Mouse (Mus musculus): Measurements from ENCODE around the gene Mettl27.
A peak's percentile ranks its signal among the peaks of the same experiment; 100 is the strongest.

Mettl27 gene

GRCm38 (mm10) chr5:134932179-134932902, at the start of gene Mettl27:
Gene Mettl27, plus strand, starts transcription at chr5:134932368.
- peak; percentile 92 for DNase-seq (ENCODE audit: low spot score)

GRCm38 (mm10) chr5:134883077-134883476, 49.1 kb upstream of the Mettl27 start:
- DNase-seq (ENCODE audit: low spot score) = no peak

- DNase-seq (ENCODE audit: low spot score) = no peak
Observed at GRCm38 (mm10) chr5:134887447-134888335, 44.5 kb upstream of the Mettl27 start.

GRCm38 (mm10) chr5:134888505-134888904, 43.7 kb upstream of the Mettl27 start:
- no peak for DNase-seq (ENCODE audit: low spot score)

- DNase-seq (ENCODE audit: low spot score) = peak; percentile 24
Observed at GRCm38 (mm10) chr5:134890601-134891054, 41.5 kb upstream of the Mettl27 start.

- no peak for DNase-seq (ENCODE audit: low spot score)
Observed at GRCm38 (mm10) chr5:134891552-134891951, 40.6 kb upstream of the Mettl27 start.

GRCm38 (mm10) chr5:134892717-134893116, 39.5 kb upstream of the Mettl27 start:
- DNase-seq (ENCODE audit: low spot score) = no peak

GRCm38 (mm10) chr5:134895291-134895690, 36.9 kb upstream of the Mettl27 start:
- no peak for DNase-seq (ENCODE audit: low spot score)

GRCm38 (mm10) chr5:134896965-134897364, 35.2 kb upstream of the Mettl27 start:
- DNase-seq (ENCODE audit: low spot score) = no peak

- no peak for DNase-seq (ENCODE audit: low spot score)
Observed at GRCm38 (mm10) chr5:134897596-134897995, 34.6 kb upstream of the Mettl27 start.

GRCm38 (mm10) chr5:134901012-134901643, 31.0 kb upstream of the Mettl27 start:
- peak; percentile 58 for DNase-seq (ENCODE audit: low spot score)

GRCm38 (mm10) chr5:134901644-134902027, 30.5 kb upstream of the Mettl27 start:
- no peak for DNase-seq (ENCODE audit: low spot score)

GRCm38 (mm10) chr5:134906633-134907032, 25.5 kb upstream of the Mettl27 start, which contains the start of gene Tmem270:
Gene Tmem270, minus strand, starts transcription at chr5:134906733.
- DNase-seq (ENCODE audit: low spot score) = no peak

- peak; percentile 88 for DNase-seq (ENCODE audit: low spot score)
Observed at GRCm38 (mm10) chr5:134907135-134907534, 25.0 kb upstream of the Mettl27 start.

GRCm38 (mm10) chr5:134911901-134912300, 20.3 kb upstream of the Mettl27 start:
- DNase-seq (ENCODE audit: low spot score) = peak; percentile 21

GRCm38 (mm10) chr5:134913352-134913751, 18.8 kb upstream of the Mettl27 start:
- no peak for DNase-seq (ENCODE audit: low spot score)

GRCm38 (mm10) chr5:134913753-134914152, 18.4 kb upstream of the Mettl27 start:
- no peak for DNase-seq (ENCODE audit: low spot score)

GRCm38 (mm10) chr5:134914510-134914909, 17.7 kb upstream of the Mettl27 start:
- no peak for DNase-seq (ENCODE audit: low spot score)

GRCm38 (mm10) chr5:134915311-134915710, 16.9 kb upstream of the Mettl27 start, which contains the start of gene Cldn13:
Gene Cldn13, minus strand, starts transcription at chr5:134915526.
- DNase-seq (ENCODE audit: low spot score) = no peak

GRCm38 (mm10) chr5:134918071-134918832, 13.9 kb upstream of the Mettl27 start:
- DNase-seq (ENCODE audit: low spot score) = peak; percentile 43

- DNase-seq (ENCODE audit: low spot score) = no peak
Observed at GRCm38 (mm10) chr5:134919097-134919496, 13.1 kb upstream of the Mettl27 start.
